Mouse (Mus musculus): Measurements from ENCODE around the gene Kcnmb4. TPM values are rescaled to one million over a fixed set of nuclear protein-coding genes. Genes with fewer than 3 reads are reported as not detected.
A peak's percentile ranks its signal among the peaks of the same experiment; 100 is the strongest.

Gene Kcnmb4
- total and polyA plus RNA-seq, 2 experiments from 2014 or later = 30.1 to 71.6 TPM

GRCm38 (mm10) chr10:116396966-116397365 is 76.7 kb downstream of the Kcnmb4 start:
- no peaks in the 10 kb centered on the region for H3K36me3 ChIP-seq (ENCODE audit: insufficient read depth, low read length)
- H3K9ac ChIP-seq (replicated peaks; ENCODE audit: low read length) = no peak overlapping the region
- no peak overlapping the region for H3K4me2 ChIP-seq (ENCODE audit: low read depth, low read length)
- no peak for ATAC-seq
- no peak overlapping the region for H3K27ac ChIP-seq
- no peaks in the 10 kb centered on the region for H3K9me3 ChIP-seq (ENCODE audit: low read length)
- no peak overlapping the region for H3K4me3 ChIP-seq (ENCODE audit: low read length)
- WGBS = 86% methylated on average over 13 of the region's 13 CpGs
- no peaks in the 10 kb centered on the region for H3K4me1 ChIP-seq (ENCODE audit: insufficient read depth, low read length)
- DNase-seq (ENCODE audit: low spot score) = no peak
- no peak for TF ChIP-seq CTCF (IDR thresholded peaks at IDR 0.05; ENCODE audit: low read depth)
- no peaks in the 10 kb centered on the region for H3K27me3 ChIP-seq (ENCODE audit: insufficient read depth, low read length)

- no peak for DNase-seq (ENCODE audit: low spot score)
- no peak for ATAC-seq
- Histone ChIP-seq H3K9ac (replicated peaks; ENCODE audit: low read length) (no peak overlapping the region), H3K4me1 (ENCODE audit: insufficient read depth, low read length) (no peaks in the 10 kb centered on the region), H3K4me2 (ENCODE audit: low read depth, low read length) (no peak overlapping the region), H3K36me3 (ENCODE audit: insufficient read depth, low read length) (no peaks in the 10 kb centered on the region), H3K27me3 (ENCODE audit: insufficient read depth, low read length) (no peaks in the 10 kb centered on the region), H3K9me3 (ENCODE audit: low read length) (no peaks in the 10 kb centered on the region), H3K27ac (no peak overlapping the region), H3K4me3 (ENCODE audit: low read length) (no peak overlapping the region)
- 85% methylated on average over 5 of the region's 5 CpGs for WGBS
- no peak for TF ChIP-seq CTCF (IDR thresholded peaks at IDR 0.05; ENCODE audit: low read depth)
Measured at GRCm38 (mm10) chr10:116396279-116396678, 77.4 kb downstream of the Kcnmb4 start.

DNA sequence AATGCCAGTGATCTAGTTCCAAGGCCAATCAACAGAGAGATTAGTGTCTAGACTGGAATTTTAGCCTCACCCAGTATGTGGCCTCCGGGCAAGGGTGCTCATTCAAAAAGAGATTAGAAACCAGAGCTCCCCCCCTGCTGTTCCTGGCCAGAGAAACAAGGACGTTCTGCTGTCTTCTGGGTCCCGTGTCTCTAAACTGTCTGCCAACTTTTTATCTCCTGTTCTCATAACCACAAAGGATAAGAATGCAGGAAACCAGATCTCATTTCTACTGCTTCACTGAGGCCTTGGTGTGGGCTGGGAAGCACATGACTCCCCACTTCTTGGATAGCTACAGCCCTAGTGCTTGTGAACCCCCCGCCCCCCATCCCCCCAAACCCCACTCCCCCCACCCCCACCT is 79.1 kb downstream of the Kcnmb4 start:
- no peak overlapping the region for H3K4me2 ChIP-seq (ENCODE audit: low read depth, low read length)
- DNase-seq (ENCODE audit: low spot score) (no peak), ATAC-seq (no peak)
- WGBS = 38% methylated on average over 4 of the region's 4 CpGs
- H3K36me3 ChIP-seq (ENCODE audit: insufficient read depth, low read length) = no peaks in the 10 kb centered on the region
- no peak for TF ChIP-seq CTCF (IDR thresholded peaks at IDR 0.05; ENCODE audit: low read depth)
- H3K27ac ChIP-seq = no peak overlapping the region
- H3K9ac ChIP-seq (replicated peaks; ENCODE audit: low read length) = no peak overlapping the region
- H3K4me1 ChIP-seq (ENCODE audit: insufficient read depth, low read length) = no peaks in the 10 kb centered on the region
- H3K4me3 ChIP-seq (ENCODE audit: low read length) = no peak overlapping the region
- no peaks in the 10 kb centered on the region for H3K9me3 ChIP-seq (ENCODE audit: low read length)
- H3K27me3 ChIP-seq (ENCODE audit: insufficient read depth, low read length) = no peaks in the 10 kb centered on the region

- H3K4me3 ChIP-seq (ENCODE audit: low read length) = no peak overlapping the region
- no peak for ATAC-seq
- H3K27ac ChIP-seq = no peak overlapping the region
- no peaks in the 10 kb centered on the region for H3K27me3 ChIP-seq (ENCODE audit: insufficient read depth, low read length)
- H3K4me2 ChIP-seq (ENCODE audit: low read depth, low read length) = no peak overlapping the region
- no peaks in the 10 kb centered on the region for H3K36me3 ChIP-seq (ENCODE audit: insufficient read depth, low read length)
- no peak for TF ChIP-seq CTCF (IDR thresholded peaks at IDR 0.05; ENCODE audit: low read depth)
- H3K9ac ChIP-seq (replicated peaks; ENCODE audit: low read length) = no peak overlapping the region
- WGBS = 53% methylated on average over 9 of the region's 9 CpGs
- DNase-seq (ENCODE audit: low spot score) = peak; percentile 41
- H3K9me3 ChIP-seq (ENCODE audit: low read length) = no peaks in the 10 kb centered on the region
- no peaks in the 10 kb centered on the region for H3K4me1 ChIP-seq (ENCODE audit: insufficient read depth, low read length)
Measured at GRCm38 (mm10) chr10:116393790-116394475, 79.7 kb downstream of the Kcnmb4 start.

DNA sequence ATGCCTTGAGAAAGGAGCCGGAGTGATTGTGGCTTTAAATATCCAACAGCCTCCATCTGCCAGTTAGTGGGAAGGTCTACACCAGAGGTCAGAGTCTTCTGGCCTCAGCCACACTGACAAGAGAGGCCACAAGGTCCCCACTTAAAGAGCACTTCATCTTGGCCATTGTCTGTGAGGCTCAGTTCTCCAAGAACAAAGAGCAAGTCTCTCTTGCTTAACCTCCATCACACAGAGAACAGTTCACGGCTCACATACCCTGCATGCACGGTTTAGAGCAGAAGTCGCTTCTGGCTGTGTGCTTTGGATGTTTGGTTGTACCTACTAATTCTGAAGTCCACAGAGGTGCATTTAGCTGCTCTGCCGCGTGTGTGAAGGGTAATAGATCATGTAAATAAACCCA is 84.8 kb downstream of the Kcnmb4 start:
- DNase-seq (ENCODE audit: low spot score) = no peak
- H3K4me2 ChIP-seq (ENCODE audit: low read depth, low read length) = no peak overlapping the region
- no peak overlapping the region for H3K9ac ChIP-seq (replicated peaks; ENCODE audit: low read length)
- no peak for TF ChIP-seq CTCF (IDR thresholded peaks at IDR 0.05; ENCODE audit: low read depth)
- H3K36me3 ChIP-seq (ENCODE audit: insufficient read depth, low read length) = no peaks in the 10 kb centered on the region
- no peak overlapping the region for H3K4me3 ChIP-seq (ENCODE audit: low read length)
- 0 out of 2 replicates have a peak, but pooled peaks cover 5% of the 10 kb centered on the region for H3K4me1 ChIP-seq (ENCODE audit: insufficient read depth, low read length)
- WGBS = 43% methylated on average over 6 of the region's 6 CpGs
- no peak overlapping the region for H3K27ac ChIP-seq
- H3K27me3 ChIP-seq (ENCODE audit: insufficient read depth, low read length) = no peaks in the 10 kb centered on the region
- H3K9me3 ChIP-seq (ENCODE audit: low read length) = no peaks in the 10 kb centered on the region
- ATAC-seq = no peak

DNA sequence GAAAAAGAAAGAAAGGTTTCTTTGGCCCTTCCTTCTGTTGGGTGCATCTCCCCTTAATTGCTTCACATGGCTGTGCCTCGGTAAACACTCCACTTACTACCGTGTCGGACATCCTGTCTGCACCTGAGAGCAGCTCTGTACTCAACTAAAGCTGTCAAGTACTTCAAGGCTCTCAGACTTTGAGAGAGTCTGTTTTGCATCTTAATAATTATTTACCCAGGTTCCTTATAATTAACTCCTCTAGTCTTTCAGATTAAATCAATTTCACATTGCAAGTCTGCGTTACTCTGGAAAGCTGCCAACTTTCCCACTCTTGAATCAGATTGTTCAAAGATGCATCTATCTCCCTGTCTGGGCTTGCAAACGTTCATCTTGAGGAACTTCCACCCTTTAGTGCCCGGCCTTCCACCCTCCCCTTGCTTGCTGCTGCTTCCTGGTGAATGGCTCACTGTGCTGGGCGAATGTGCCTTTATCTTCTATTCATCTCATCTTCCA is 87.2 kb downstream of the Kcnmb4 start:
- no peak overlapping the region for H3K4me3 ChIP-seq (ENCODE audit: low read length)
- TF ChIP-seq CTCF (IDR thresholded peaks at IDR 0.05; ENCODE audit: low read depth) = no peak
- H3K9ac ChIP-seq (replicated peaks; ENCODE audit: low read length) = no peak overlapping the region
- H3K9me3 ChIP-seq (ENCODE audit: low read length) = no peaks in the 10 kb centered on the region
- no peak overlapping the region for H3K4me2 ChIP-seq (ENCODE audit: low read depth, low read length)
- H3K36me3 ChIP-seq (ENCODE audit: insufficient read depth, low read length) = no peaks in the 10 kb centered on the region
- no peak overlapping the region for H3K27ac ChIP-seq
- 0 out of 2 replicates have a peak, but pooled peaks cover 5% of the 10 kb centered on the region for H3K4me1 ChIP-seq (ENCODE audit: insufficient read depth, low read length)
- ATAC-seq (peak; percentile 58; the same call in 1 of the 2 replicates), DNase-seq (ENCODE audit: low spot score) (peak; percentile 69)
- no peaks in the 10 kb centered on the region for H3K27me3 ChIP-seq (ENCODE audit: insufficient read depth, low read length)
- 18% methylated on average over 7 of the region's 7 CpGs for WGBS

DNA sequence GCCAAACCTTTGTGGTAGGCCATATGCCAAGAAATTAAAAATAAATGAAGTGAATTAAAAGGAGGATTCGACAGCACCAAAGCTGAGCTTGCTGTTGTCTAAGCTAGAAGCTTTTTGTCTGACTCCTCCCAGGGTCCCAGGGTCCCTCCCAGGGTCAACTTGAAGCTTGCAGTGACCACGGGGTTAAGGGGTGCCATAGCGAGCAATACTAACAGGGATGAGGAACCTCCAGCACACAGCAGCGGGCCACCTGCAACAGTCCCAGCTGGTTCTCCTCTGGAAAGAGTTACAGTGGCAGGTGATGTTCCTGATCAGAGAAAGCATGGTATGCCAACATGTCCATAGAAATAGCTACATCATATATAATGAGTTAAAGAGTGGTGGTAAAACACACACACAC is 89.3 kb downstream of the Kcnmb4 start:
- no peaks in the 10 kb centered on the region for H3K9me3 ChIP-seq (ENCODE audit: low read length)
- DNase-seq (ENCODE audit: low spot score) = no peak
- H3K27ac ChIP-seq = no peak overlapping the region
- H3K27me3 ChIP-seq (ENCODE audit: insufficient read depth, low read length) = no peaks in the 10 kb centered on the region
- no peak for TF ChIP-seq CTCF (IDR thresholded peaks at IDR 0.05; ENCODE audit: low read depth)
- WGBS = 76% methylated on average over 4 of the region's 4 CpGs
- H3K4me1 ChIP-seq (ENCODE audit: insufficient read depth, low read length) = 0 out of 2 replicates have a peak, but pooled peaks cover 5% of the 10 kb centered on the region
- H3K4me3 ChIP-seq (ENCODE audit: low read length) = no peak overlapping the region
- H3K36me3 ChIP-seq (ENCODE audit: insufficient read depth, low read length) = no peaks in the 10 kb centered on the region
- ATAC-seq = no peak
- no peak overlapping the region for H3K4me2 ChIP-seq (ENCODE audit: low read depth, low read length)
- no peak overlapping the region for H3K9ac ChIP-seq (replicated peaks; ENCODE audit: low read length)

Measured in hindbrain, postnatal 0 days (tissue).